Mouse (Mus musculus) cerebellum, postnatal 25 days (tissue): ENCODE measurements around the gene Lmf1.
A peak's percentile ranks its signal among the peaks of the same experiment; 100 is the strongest.

Source experiments
- DNase-seq, 2 experiments: peaks; one replicate each; pipeline ENCODE4 v3.0.0; 2021; ENCODE audit warnings: mixed read lengths in 2 of 2

Lmf1 gene

GRCm38 (mm10) chr17:25578920-25579319, at the start of gene Lmf1:
Gene Lmf1 (plus strand): TSS chr17:25579085.
- DNase-seq: peak; percentile 94 to 98

- no peak for DNase-seq
Measured at GRCm38 (mm10) chr17:25530357-25531022, 48.4 kb upstream of the Lmf1 start.

- DNase-seq: peak; percentile 19 to 52
Measured at GRCm38 (mm10) chr17:25538945-25539875, 39.7 kb upstream of the Lmf1 start.

GRCm38 (mm10) chr17:25540731-25541130, 38.2 kb upstream of the Lmf1 start:
- DNase-seq: no peak

GRCm38 (mm10) chr17:25541768-25542167, 37.1 kb upstream of the Lmf1 start:
- DNase-seq: no peak

- no peak for DNase-seq
Measured at GRCm38 (mm10) chr17:25547026-25547425, 31.9 kb upstream of the Lmf1 start.

GRCm38 (mm10) chr17:25550020-25550419, 28.9 kb upstream of the Lmf1 start:
- DNase-seq: no peak

- no peak for DNase-seq
Measured at GRCm38 (mm10) chr17:25551313-25551712, 27.6 kb upstream of the Lmf1 start.

- DNase-seq: no peak
Measured at GRCm38 (mm10) chr17:25555159-25555558, 23.7 kb upstream of the Lmf1 start.

- DNase-seq: no peak
Measured at GRCm38 (mm10) chr17:25555666-25556629, 22.9 kb upstream of the Lmf1 start.

- no peak for DNase-seq
Measured at GRCm38 (mm10) chr17:25556630-25557354, 22.1 kb upstream of the Lmf1 start.

GRCm38 (mm10) chr17:25559634-25560033, 19.3 kb upstream of the Lmf1 start:
- no peak for DNase-seq

- DNase-seq: no peak
Measured at GRCm38 (mm10) chr17:25560554-25561222, 18.2 kb upstream of the Lmf1 start.

GRCm38 (mm10) chr17:25561223-25562028, 17.5 kb upstream of the Lmf1 start:
- DNase-seq: peak in 1 of 2 experiments; percentile 45

GRCm38 (mm10) chr17:25564481-25564880, 14.4 kb upstream of the Lmf1 start:
- peak in 1 of 2 experiments; percentile 47 for DNase-seq

- DNase-seq: peak in 1 of 2 experiments; percentile 48
Measured at GRCm38 (mm10) chr17:25565244-25565643, 13.6 kb upstream of the Lmf1 start.

- no peak for DNase-seq
Measured at GRCm38 (mm10) chr17:25565860-25566600, 12.9 kb upstream of the Lmf1 start.

- DNase-seq: no peak
Measured at GRCm38 (mm10) chr17:25567261-25567660, 11.6 kb upstream of the Lmf1 start.

- peak; percentile 75 to 86 for DNase-seq
Measured at GRCm38 (mm10) chr17:25567745-25568144, 11.1 kb upstream of the Lmf1 start.

GRCm38 (mm10) chr17:25568206-25568605, 10.7 kb upstream of the Lmf1 start:
- DNase-seq: peak in 1 of 2 experiments; percentile 45
